14 mouse cellular contexts compared by ENCODE assay signal in the genomic region with DNA sequence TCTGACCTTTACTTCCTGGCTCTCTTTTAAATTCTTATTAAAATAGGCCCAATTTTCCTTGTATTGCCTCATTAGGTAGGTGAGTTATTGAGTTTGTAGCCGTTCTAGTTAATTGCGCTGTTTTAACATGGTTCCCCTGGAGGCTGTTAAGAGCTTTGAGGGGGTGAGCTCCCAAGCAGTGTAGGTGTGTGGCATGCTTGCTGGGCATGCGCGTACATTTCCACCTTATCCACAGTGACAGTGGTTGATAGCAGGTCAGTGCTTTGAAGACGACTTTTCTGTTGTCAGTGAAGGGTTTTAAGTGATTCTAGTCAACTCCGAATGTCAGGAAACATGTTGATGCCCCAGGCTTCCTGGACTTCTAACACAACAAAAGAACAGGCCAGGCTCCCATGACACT.
A peak's percentile ranks its signal among the peaks of the same experiment; 100 is the strongest.
DNase-seq lines count a peak whose midpoint lies in the region; ATAC-seq and TF ChIP-seq lines count a peak whose summit lies in the region.
"Had no signal": no experiment of that assay in that cellular context is flagged by ENCODE, and none has a peak within 500 bp of the region (broad histone marks: within the 10 kb centered on the region; RNA-seq: fewer than 3 reads in every experiment).

No protein-coding gene starts in this region.

- in situ Hi-C loops in ES-E14 (cut with MboI; ENCODE audit: low sequenced_read_pairs in 2 of 2, unreplicated experiment in 2 of 2): no loop called here

- H3K4me3 ChIP-seq in kidney, embryonic 14.5 days (ENCODE audit: low read length): no peak overlapping the region
- peak overlapping the region in 1 of 2 experiments; percentile 32; a peak in 2 of 4 replicates for H3K4me3 ChIP-seq in ES-E14 (ENCODE audit: insufficient read depth in 1 of 2, low read depth in 1 of 2, low read length in 2 of 2, poor library complexity in 1 of 2, severe bottlenecking in 1 of 2)
- H3K4me3 ChIP-seq in forebrain, embryonic 15.5 days: no peak overlapping the region
- no peak overlapping the region for H3K4me3 ChIP-seq in midbrain, embryonic 14.5 days (replicated peaks; ENCODE audit: low read depth, low read length)
- no peak overlapping the region for H3K4me3 ChIP-seq in intestine, embryonic 16.5 days (ENCODE audit: low read length)

- H3K9ac ChIP-seq in kidney, embryonic 14.5 days (ENCODE audit: low read depth, low read length): no peak overlapping the region
- peak overlapping the region; percentile 20; the same call in 1 of the 2 replicates for H3K9ac ChIP-seq in ES-E14 (ENCODE audit: insufficient read depth, low read depth, low read length, poor library complexity, severe bottlenecking)
- no peak overlapping the region for H3K9ac ChIP-seq in forebrain, embryonic 15.5 days (replicated peaks)
- no peak overlapping the region for H3K9ac ChIP-seq in midbrain, embryonic 14.5 days (replicated peaks; ENCODE audit: low read length)
- no peak overlapping the region for H3K9ac ChIP-seq in intestine, embryonic 16.5 days (ENCODE audit: low read depth, low read length)

- H3K27ac ChIP-seq in kidney, embryonic 14.5 days (ENCODE audit: low read depth, low read length): peak overlapping the region; percentile 9; the same call in 1 of the 2 replicates
- peak overlapping the region; percentile 92 for H3K27ac ChIP-seq in ES-E14 (ENCODE audit: insufficient read depth, low read depth, low read length, poor library complexity, severe bottlenecking)
- peak overlapping the region; percentile 38 for H3K27ac ChIP-seq in forebrain, embryonic 15.5 days (replicated peaks)
- H3K27ac ChIP-seq in midbrain, embryonic 14.5 days (replicated peaks; ENCODE audit: low read depth, low read length): peak overlapping the region; percentile 55
- no peak overlapping the region for H3K27ac ChIP-seq in intestine, embryonic 16.5 days (ENCODE audit: low read length)
- H3K27ac ChIP-seq: kidney, postnatal 0 days had no signal

- no peaks in the 10 kb centered on the region for H3K36me3 ChIP-seq in kidney, embryonic 14.5 days (ENCODE audit: control insufficient read depth, insufficient read depth, low read length)
- H3K36me3 ChIP-seq in ES-E14 (ENCODE audit: control insufficient read depth, insufficient read depth, low read length, poor library complexity, severe bottlenecking): peaks cover 4% of the 10 kb centered on the region; the same call in 1 of the 2 replicates
- H3K36me3 ChIP-seq in forebrain, embryonic 15.5 days: 0 out of 2 replicates have a peak, but pooled peaks cover 4% of the 10 kb centered on the region
- peaks cover 13% of the 10 kb centered on the region; the same call in 1 of the 2 replicates for H3K36me3 ChIP-seq in midbrain, embryonic 14.5 days (ENCODE audit: control insufficient read depth, insufficient read depth, low read length)
- no peaks in the 10 kb centered on the region for H3K36me3 ChIP-seq in intestine, embryonic 16.5 days (ENCODE audit: control insufficient read depth, insufficient read depth, low read length)

- H3K27me3 ChIP-seq in kidney, embryonic 14.5 days (ENCODE audit: control insufficient read depth, insufficient read depth, low read length): no peaks in the 10 kb centered on the region
- no peaks in the 10 kb centered on the region for H3K27me3 ChIP-seq in forebrain, embryonic 15.5 days
- no peaks in the 10 kb centered on the region for H3K27me3 ChIP-seq in midbrain, embryonic 14.5 days (ENCODE audit: control insufficient read depth, insufficient read depth, low read length)
- no peaks in the 10 kb centered on the region for H3K27me3 ChIP-seq in intestine, embryonic 16.5 days (replicated peaks; ENCODE audit: control insufficient read depth, insufficient read depth, low read length)

- H3K4me2 ChIP-seq in kidney, embryonic 14.5 days (replicated peaks; ENCODE audit: low read depth, low read length): no peak overlapping the region
- no peak overlapping the region for H3K4me2 ChIP-seq in forebrain, embryonic 15.5 days (replicated peaks)
- no peak overlapping the region for H3K4me2 ChIP-seq in midbrain, embryonic 14.5 days (ENCODE audit: low read length)
- H3K4me2 ChIP-seq in intestine, embryonic 16.5 days (ENCODE audit: low read depth, low read length): no peak overlapping the region

- H3K4me1 ChIP-seq in kidney, embryonic 14.5 days (ENCODE audit: control insufficient read depth, insufficient read depth, low read length): peaks cover 18% of the 10 kb centered on the region
- peaks cover 23 to 35% of the 10 kb centered on the region in 2 experiments for H3K4me1 ChIP-seq in ES-E14 (ENCODE audit: control insufficient read depth in 2 of 2, insufficient read depth in 2 of 2, low read length in 2 of 2, poor library complexity in 1 of 2)
- H3K4me1 ChIP-seq in forebrain, embryonic 15.5 days: peaks cover 7% of the 10 kb centered on the region; the same call in 1 of the 2 replicates
- peaks cover 16% of the 10 kb centered on the region; the same call in 1 of the 2 replicates for H3K4me1 ChIP-seq in midbrain, embryonic 14.5 days (ENCODE audit: control insufficient read depth, insufficient read depth, low read length)
- H3K4me1 ChIP-seq in intestine, embryonic 16.5 days (ENCODE audit: control insufficient read depth, insufficient read depth, low read length): no peaks in the 10 kb centered on the region

- H3K9me3 ChIP-seq in kidney, embryonic 14.5 days (ENCODE audit: control insufficient read depth, low read length): no peaks in the 10 kb centered on the region
- no peaks in the 10 kb centered on the region for H3K9me3 ChIP-seq in ES-E14 (ENCODE audit: control insufficient read depth, insufficient read depth, low read depth, low read length)
- no peaks in the 10 kb centered on the region for H3K9me3 ChIP-seq in forebrain, embryonic 15.5 days
- H3K9me3 ChIP-seq in midbrain, embryonic 14.5 days (ENCODE audit: control insufficient read depth, low read length): no peaks in the 10 kb centered on the region
- H3K9me3 ChIP-seq in intestine, embryonic 16.5 days (ENCODE audit: control insufficient read depth, low read length): no peaks in the 10 kb centered on the region

- 45% methylated on average over 6 of the region's 6 CpGs for WGBS in kidney, embryonic 14.5 days
- 45% methylated on average over 6 of the region's 6 CpGs for WGBS in forebrain, embryonic 15.5 days
- 67% methylated on average over 6 of the region's 6 CpGs for WGBS in midbrain, embryonic 14.5 days
- WGBS in intestine, embryonic 16.5 days: 74% methylated on average over 6 of the region's 6 CpGs

- no peak for DNase-seq in kidney, postnatal 36 days
- DNase-seq in ES-E14 (ENCODE audit: low read depth, low spot score): peak; percentile 48
- DNase-seq in midbrain, embryonic 14.5 days: no peak
- DNase-seq in T-cell, adult 2 months (ENCODE audit: low spot score): no peak
- DNase-seq in spleen, postnatal 4 days (ENCODE audit: low spot score in 2 of 2): no peak
- DNase-seq: embryo, embryonic 11 days; heart, postnatal 36 days; lung, postnatal 14 days; retina, postnatal 1 day had no signal

- ATAC-seq in kidney, embryonic 14.5 days (ENCODE audit: low FRiP score, low TSS enrichment): 0 out of 2 replicates have a peak, but pooled peaks have one; percentile 40
- no peak for ATAC-seq in forebrain, embryonic 15.5 days (replicated peaks)
- ATAC-seq in midbrain, embryonic 14.5 days (ENCODE audit: low FRiP score, low TSS enrichment): no peak
- no peak for ATAC-seq in intestine, embryonic 16.5 days
- ATAC-seq: CD4-positive, CD25-positive, alpha-beta regulatory T cell, adult 4 months had no signal

TF ChIP-seq in ES-E14, 5 proteins besides CTCF, POLR2A, EP300 and RAD21:
- TF ChIP-seq ZNF384 (IDR thresholded peaks at IDR 0.05; ENCODE audit: low read depth, low read length) (no peak), CHD2 (IDR thresholded peaks at IDR 0.05; ENCODE audit: low read depth, low read length) (no peak; the same call in 1 of the 2 replicates), ZC3H11A (IDR thresholded peaks at IDR 0.05; ENCODE audit: borderline replicate concordance, low read depth, low read length) (no peak), HCFC1 (IDR thresholded peaks at IDR 0.05; ENCODE audit: borderline replicate concordance, insufficient read depth, low read length) (no peak)
TF ChIP-seq in ES-E14: peak in this region for 0.
